Mouse (Mus musculus): ENCODE results near the gene Gm38394. TPM values are rescaled to one million over a fixed set of nuclear protein-coding genes. Genes with fewer than 3 reads are reported as not detected.
A peak's percentile ranks its signal among the peaks of the same experiment; 100 is the strongest.

Gene Gm38394
- total RNA-seq, 1 experiment from 2014 or later: 13.7 TPM

DNA sequence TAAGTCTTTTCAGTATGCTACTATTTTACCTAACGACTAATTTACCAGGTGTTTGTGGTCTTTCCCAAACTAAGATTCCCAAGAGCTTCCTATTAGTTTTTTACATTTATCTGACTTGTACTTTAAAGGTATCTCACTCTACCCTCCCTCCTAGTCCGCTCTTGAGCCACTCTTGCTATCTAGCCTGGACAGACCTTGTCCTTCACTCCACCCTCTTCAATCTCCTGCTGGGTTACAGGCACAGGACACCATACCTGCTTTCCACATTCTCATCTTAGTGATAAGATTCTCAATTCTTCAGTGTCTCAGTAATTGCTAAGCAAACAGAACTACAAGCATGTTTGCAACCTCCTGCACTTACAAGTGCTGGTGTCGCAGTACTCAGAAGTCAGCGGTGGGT is 57.9 kb downstream of the Gm38394 start:
- ATAC-seq (replicated peaks; ENCODE audit: low read depth, poor library complexity, severe bottlenecking): no peak

- no peak for ATAC-seq (replicated peaks; ENCODE audit: low read depth, poor library complexity, severe bottlenecking)
Observed at GRCm38 (mm10) chr1:133596298-133597007, 64.7 kb downstream of the Gm38394 start.

GRCm38 (mm10) chr1:133585995-133586537 is 75.1 kb downstream of the Gm38394 start:
- no peak for ATAC-seq (replicated peaks; ENCODE audit: low read depth, poor library complexity, severe bottlenecking)

GRCm38 (mm10) chr1:133571293-133571692 is 89.8 kb downstream of the Gm38394 start:
- ATAC-seq (replicated peaks; ENCODE audit: low read depth, poor library complexity, severe bottlenecking): peak; percentile 47

Other genes with a start within 250 kb of the Gm38394 start
- gene Sox13, start 236.9 kb downstream of the Gm38394 start, total RNA-seq (2017): 0.49 and 3.1 TPM in 2 replicates
- 435 and 557 TPM in 2 replicates for gene Snrpe, start 51.0 kb downstream of the Gm38394 start, total RNA-seq (2017)
- 15.1 and 22.3 TPM in 2 replicates for gene Zbed6, start 433 bp downstream of the Gm38394 start, total RNA-seq (2017)
- 1.5 and 7.8 TPM in 2 replicates for gene Lax1, start 28.8 kb upstream of the Gm38394 start, total RNA-seq (2017)
- gene Atp2b4, start 139.7 kb upstream of the Gm38394 start, total RNA-seq (2017): 63.4 and 67.2 TPM in 2 replicates
- not detected in 2 replicates for gene Optc, start 246.7 kb upstream of the Gm38394 start, total RNA-seq (2017)